ENCODE assay signal across 22 mouse cellular contexts in the genomic region with DNA sequence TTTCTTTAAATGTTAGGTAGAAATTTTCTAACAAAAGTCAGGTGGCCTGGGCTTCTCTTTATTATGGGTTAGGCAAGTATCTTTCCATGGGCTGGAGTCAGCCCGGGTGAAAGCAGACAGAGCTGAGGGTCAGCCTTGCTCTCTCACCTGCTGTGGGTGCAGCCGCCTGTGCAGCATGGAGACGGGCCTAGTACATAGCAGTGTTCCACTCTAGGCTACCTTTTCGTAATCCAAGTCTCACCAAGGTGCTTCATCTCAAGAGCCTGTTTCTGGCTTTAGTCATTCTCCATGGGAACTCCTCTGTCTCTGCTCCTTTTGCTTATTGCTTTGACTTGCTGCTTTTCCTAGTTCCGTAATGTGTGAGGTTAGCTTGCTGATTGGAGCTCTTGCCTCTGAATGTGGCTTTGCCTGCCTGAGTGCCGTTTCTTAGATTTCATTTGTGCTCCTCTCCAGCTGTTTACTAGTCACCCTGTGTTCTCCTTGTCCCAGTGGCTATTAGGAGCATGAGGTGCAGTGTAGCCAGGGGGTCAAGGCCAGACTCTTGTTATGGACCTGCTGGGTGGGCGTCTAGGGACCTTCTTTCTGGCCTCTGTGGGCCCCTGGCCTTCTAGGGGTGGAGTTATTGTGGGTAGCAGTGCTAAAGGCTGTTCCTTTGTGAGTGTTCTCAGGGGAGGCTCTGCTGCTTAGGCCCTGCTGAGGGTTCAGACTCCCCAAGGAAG. TPM values are rescaled to one million over a fixed set of nuclear protein-coding genes. Genes with fewer than 3 reads are reported as not detected.
DNase-seq lines count a peak whose midpoint lies in the region; ATAC-seq and TF ChIP-seq lines count a peak whose summit lies in the region.
"Had no signal": no experiment of that assay in that cellular context is flagged by ENCODE, and none has a peak within 500 bp of the region (broad histone marks: within the 10 kb centered on the region; RNA-seq: fewer than 3 reads in every experiment).

No protein-coding gene starts in this region.

- DNase-seq in embryonic facial prominence, embryonic 14.5 days (ENCODE audit: low spot score), result no peak
- no peak for DNase-seq in embryonic facial prominence, embryonic 10.5 days (ENCODE audit: low spot score)
- DNase-seq in intestine, embryonic 14.5 days (ENCODE audit: low spot score), result peak; percentile 43
- DNase-seq in lung, postnatal 14 days, result no peak
- DNase-seq in limb, embryonic 10.5 days (ENCODE audit: low spot score), result peak; percentile 7
- no peak for DNase-seq in layer of hippocampus, adult 8-10 months (ENCODE audit: low spot score in 2 of 2)
- DNase-seq: adrenal gland, postnatal 10 days; B cell, adult 2 months; cerebellum, adult 11 months; cerebellum, adult 8-10 months; cerebellum, postnatal 14 days; embryo, embryonic 11 days; gastrocnemius, postnatal 10 days; heart, postnatal 10 days had no signal

- 89% methylated on average over 7 of the region's 7 CpGs for WGBS in embryonic facial prominence, embryonic 14.5 days
- WGBS in embryonic facial prominence, embryonic 10.5 days, result 86% methylated on average over 7 of the region's 7 CpGs
- 84% methylated on average over 7 of the region's 7 CpGs for WGBS in intestine, embryonic 14.5 days
- 78% methylated on average over 7 of the region's 7 CpGs for WGBS in intestine, postnatal 0 days
- WGBS in lung, embryonic 16.5 days, result 62% methylated on average over 7 of the region's 7 CpGs
- 90% methylated on average over 7 of the region's 7 CpGs for WGBS in limb, embryonic 10.5 days

- H3K36me3 ChIP-seq in embryonic facial prominence, embryonic 14.5 days (ENCODE audit: control insufficient read depth, insufficient read depth, low read length), result no peaks in the 10 kb centered on the region
- no peaks in the 10 kb centered on the region for H3K36me3 ChIP-seq in embryonic facial prominence, embryonic 10.5 days (replicated peaks)
- H3K36me3 ChIP-seq in intestine, embryonic 14.5 days (ENCODE audit: control insufficient read depth, insufficient read depth, low read length), result no peaks in the 10 kb centered on the region
- H3K36me3 ChIP-seq in intestine, postnatal 0 days (ENCODE audit: control insufficient read depth, insufficient read depth), result peaks cover 9% of the 10 kb centered on the region
- H3K36me3 ChIP-seq in lung, embryonic 16.5 days (ENCODE audit: control insufficient read depth, insufficient read depth, low read length), result no peaks in the 10 kb centered on the region
- 0 out of 2 replicates have a peak, but pooled peaks cover 2% of the 10 kb centered on the region for H3K36me3 ChIP-seq in limb, embryonic 10.5 days
- H3K36me3 ChIP-seq: embryonic facial prominence, embryonic 12.5 days; forebrain, embryonic 12.5 days had no signal

- no peak overlapping the region for H3K27ac ChIP-seq in embryonic facial prominence, embryonic 14.5 days (replicated peaks; ENCODE audit: low read depth, low read length)
- H3K27ac ChIP-seq in embryonic facial prominence, embryonic 10.5 days (replicated peaks), result no peak overlapping the region
- H3K27ac ChIP-seq in intestine, embryonic 14.5 days (ENCODE audit: low read depth), result no peak overlapping the region
- H3K27ac ChIP-seq in intestine, postnatal 0 days (ENCODE audit: low read depth, low read length), result no peak overlapping the region
- H3K27ac ChIP-seq in lung, embryonic 16.5 days (ENCODE audit: low read length), result peak overlapping the region; percentile 63
- H3K27ac ChIP-seq in limb, embryonic 10.5 days, result no peak overlapping the region
- H3K27ac ChIP-seq: embryonic facial prominence, embryonic 12.5 days; forebrain, embryonic 12.5 days; hindbrain, embryonic 14.5 days had no signal

- no peak overlapping the region for H3K4me2 ChIP-seq in embryonic facial prominence, embryonic 14.5 days (ENCODE audit: low read depth, low read length)
- no peak overlapping the region for H3K4me2 ChIP-seq in intestine, embryonic 14.5 days (ENCODE audit: low read length)
- H3K4me2 ChIP-seq in intestine, postnatal 0 days (replicated peaks; ENCODE audit: low read depth), result no peak overlapping the region
- H3K4me2 ChIP-seq in lung, embryonic 16.5 days (ENCODE audit: low read depth, low read length), result no peak overlapping the region
- H3K4me2 ChIP-seq: embryonic facial prominence, embryonic 12.5 days; forebrain, embryonic 12.5 days; hindbrain, embryonic 14.5 days had no signal

- no peaks in the 10 kb centered on the region for H3K4me1 ChIP-seq in embryonic facial prominence, embryonic 14.5 days (ENCODE audit: control insufficient read depth, insufficient read depth, low read length)
- peaks cover 7% of the 10 kb centered on the region for H3K4me1 ChIP-seq in embryonic facial prominence, embryonic 10.5 days
- no peaks in the 10 kb centered on the region; the same call in 1 of the 2 replicates for H3K4me1 ChIP-seq in intestine, embryonic 14.5 days (replicated peaks; ENCODE audit: control insufficient read depth, insufficient read depth, low read length)
- H3K4me1 ChIP-seq in intestine, postnatal 0 days (replicated peaks; ENCODE audit: control insufficient read depth, insufficient read depth, low read length), result no peaks in the 10 kb centered on the region
- peaks cover 19% of the 10 kb centered on the region for H3K4me1 ChIP-seq in lung, embryonic 16.5 days (replicated peaks; ENCODE audit: control insufficient read depth, insufficient read depth, low read length)
- no peaks in the 10 kb centered on the region for H3K4me1 ChIP-seq in limb, embryonic 10.5 days
- H3K4me1 ChIP-seq: forebrain, embryonic 12.5 days had no signal

- no peak overlapping the region for H3K9ac ChIP-seq in embryonic facial prominence, embryonic 14.5 days (ENCODE audit: low read depth, low read length)
- no peak overlapping the region for H3K9ac ChIP-seq in intestine, embryonic 14.5 days (ENCODE audit: low read length)
- H3K9ac ChIP-seq in intestine, postnatal 0 days (ENCODE audit: low read depth, low read length), result no peak overlapping the region
- no peak overlapping the region for H3K9ac ChIP-seq in lung, embryonic 16.5 days (ENCODE audit: low read length)
- H3K9ac ChIP-seq: embryonic facial prominence, embryonic 12.5 days; forebrain, embryonic 12.5 days; hindbrain, embryonic 14.5 days had no signal

- TF ChIP-seq CTCF in intestine, postnatal 0 days (IDR thresholded peaks at IDR 0.05; ENCODE audit: low read depth), result no peak

- peak; percentile 75; the same call in 1 of the 2 replicates for ATAC-seq in embryonic facial prominence, embryonic 14.5 days (ENCODE audit: low read depth)
- ATAC-seq in intestine, embryonic 14.5 days (replicated peaks; ENCODE audit: low FRiP score, low TSS enrichment, low read depth), result no peak
- no peak for ATAC-seq in intestine, postnatal 0 days
- 0 out of 2 replicates have a peak, but pooled peaks have one; percentile 37 for ATAC-seq in lung, embryonic 16.5 days (ENCODE audit: low read depth)
- ATAC-seq: CD4-positive, CD25-positive, alpha-beta regulatory T cell, adult 4 months; forebrain, embryonic 16.5 days had no signal

- H3K9me3 ChIP-seq in embryonic facial prominence, embryonic 14.5 days (ENCODE audit: control insufficient read depth, low read length), result no peaks in the 10 kb centered on the region
- no peaks in the 10 kb centered on the region for H3K9me3 ChIP-seq in embryonic facial prominence, embryonic 10.5 days
- H3K9me3 ChIP-seq in intestine, embryonic 14.5 days (ENCODE audit: control insufficient read depth, low read length), result no peaks in the 10 kb centered on the region
- no peaks in the 10 kb centered on the region for H3K9me3 ChIP-seq in intestine, postnatal 0 days (ENCODE audit: control insufficient read depth)
- H3K9me3 ChIP-seq in lung, embryonic 16.5 days (ENCODE audit: control insufficient read depth, low read length), result no peaks in the 10 kb centered on the region
- no peaks in the 10 kb centered on the region for H3K9me3 ChIP-seq in limb, embryonic 10.5 days (replicated peaks)
- H3K9me3 ChIP-seq: embryonic facial prominence, embryonic 12.5 days; forebrain, embryonic 12.5 days; G1E had no signal

- H3K4me3 ChIP-seq in embryonic facial prominence, embryonic 14.5 days (ENCODE audit: low read depth, low read length), result no peak overlapping the region
- H3K4me3 ChIP-seq in embryonic facial prominence, embryonic 10.5 days, result no peak overlapping the region
- H3K4me3 ChIP-seq in intestine, embryonic 14.5 days (ENCODE audit: low read depth, low read length), result no peak overlapping the region
- no peak overlapping the region for H3K4me3 ChIP-seq in intestine, postnatal 0 days (ENCODE audit: low read depth, low read length)
- H3K4me3 ChIP-seq in lung, embryonic 16.5 days (ENCODE audit: low read length), result no peak overlapping the region
- H3K4me3 ChIP-seq in limb, embryonic 10.5 days, result no peak overlapping the region
- H3K4me3 ChIP-seq: embryonic facial prominence, embryonic 12.5 days; forebrain, embryonic 12.5 days had no signal

- no peaks in the 10 kb centered on the region for H3K27me3 ChIP-seq in embryonic facial prominence, embryonic 14.5 days (replicated peaks; ENCODE audit: control insufficient read depth, insufficient read depth, low read length)
- no peaks in the 10 kb centered on the region for H3K27me3 ChIP-seq in embryonic facial prominence, embryonic 10.5 days (replicated peaks; ENCODE audit: low read depth, poor library complexity, severe bottlenecking)
- no peaks in the 10 kb centered on the region for H3K27me3 ChIP-seq in intestine, embryonic 14.5 days (replicated peaks; ENCODE audit: control insufficient read depth, insufficient read depth, low read length)
- no peaks in the 10 kb centered on the region for H3K27me3 ChIP-seq in intestine, postnatal 0 days (replicated peaks; ENCODE audit: control insufficient read depth, insufficient read depth, low read length)
- no peaks in the 10 kb centered on the region for H3K27me3 ChIP-seq in lung, embryonic 16.5 days (ENCODE audit: control insufficient read depth, insufficient read depth, low read depth, low read length)
- no peaks in the 10 kb centered on the region for H3K27me3 ChIP-seq in limb, embryonic 10.5 days (ENCODE audit: low read depth, poor library complexity, severe bottlenecking)
- H3K27me3 ChIP-seq: embryonic facial prominence, embryonic 12.5 days; forebrain, embryonic 12.5 days had no signal

RNA-seq across cellular contexts. Expression of a gene that starts 51.4 kb away (rescaled TPM):
- polyA plus RNA-seq in embryonic facial prominence, embryonic 14.5 days (2014; fragmentation: Nextera tagmentation; extraction: Ambion mirVana), result 32.1 and 33.1 TPM in 2 replicates
- 24.7 and 28.9 TPM in 2 replicates for polyA plus RNA-seq in embryonic facial prominence, embryonic 10.5 days (2016; fragmentation: Nextera tagmentation; extraction: Ambion mirVana)
- polyA plus RNA-seq in intestine, embryonic 14.5 days (2014; fragmentation: Nextera tagmentation; extraction: Ambion mirVana), result 31.4 and 38.8 TPM in 2 replicates
- 22.3 and 24.3 TPM in 2 replicates for polyA plus RNA-seq in intestine, postnatal 0 days (2015; fragmentation: Nextera tagmentation; extraction: Ambion mirVana)
- polyA plus RNA-seq in lung, embryonic 16.5 days (2015; fragmentation: Nextera tagmentation; extraction: Ambion mirVana), result 35.3 and 41.2 TPM in 2 replicates
- 27.3 and 29.2 TPM in 2 replicates for polyA plus RNA-seq in limb, embryonic 10.5 days (2016; fragmentation: Nextera tagmentation; extraction: Ambion mirVana)
- 10 to 100 TPM; 52.6 to 61.9 (median 60.6) TPM for total RNA-seq in layer of hippocampus, adult 8-10 months (2022)

Comparison
In these comparisons a context has a peak if more than half of its experiments do, and no peak if none do; other contexts are left out.
1. ATAC-seq: peak in embryonic facial prominence, embryonic 14.5 days (single experiment) and lung, embryonic 16.5 days (single experiment); none in intestine, embryonic 14.5 days (single experiment) and intestine, postnatal 0 days (single experiment).
2. DNase-seq: peak in intestine, embryonic 14.5 days (single experiment) and limb, embryonic 10.5 days (single experiment); none in embryonic facial prominence, embryonic 14.5 days (single experiment), embryonic facial prominence, embryonic 10.5 days (single experiment), lung, postnatal 14 days (single experiment) and layer of hippocampus, adult 8-10 months (0 of 2).